Mouse (Mus musculus): ENCODE measurements around the gene Znhit6.

- TF ChIP-seq POLR2A (IDR thresholded peaks at IDR 0.05; ENCODE audit: extremely low read depth, insufficient read depth, low read length) = peak; percentile 94
- no peak for TF ChIP-seq CTCF (IDR thresholded peaks at IDR 0.05; ENCODE audit: low read depth, low read length)
These were observed 73.8 kb downstream of the Znhit6 start, which contains the start of gene Ccn1 for GRCm38 (mm10) chr3:145649852-145650202.
